Comparison of ENCODE assay signal across 8 mouse cellular contexts in the genomic region with DNA sequence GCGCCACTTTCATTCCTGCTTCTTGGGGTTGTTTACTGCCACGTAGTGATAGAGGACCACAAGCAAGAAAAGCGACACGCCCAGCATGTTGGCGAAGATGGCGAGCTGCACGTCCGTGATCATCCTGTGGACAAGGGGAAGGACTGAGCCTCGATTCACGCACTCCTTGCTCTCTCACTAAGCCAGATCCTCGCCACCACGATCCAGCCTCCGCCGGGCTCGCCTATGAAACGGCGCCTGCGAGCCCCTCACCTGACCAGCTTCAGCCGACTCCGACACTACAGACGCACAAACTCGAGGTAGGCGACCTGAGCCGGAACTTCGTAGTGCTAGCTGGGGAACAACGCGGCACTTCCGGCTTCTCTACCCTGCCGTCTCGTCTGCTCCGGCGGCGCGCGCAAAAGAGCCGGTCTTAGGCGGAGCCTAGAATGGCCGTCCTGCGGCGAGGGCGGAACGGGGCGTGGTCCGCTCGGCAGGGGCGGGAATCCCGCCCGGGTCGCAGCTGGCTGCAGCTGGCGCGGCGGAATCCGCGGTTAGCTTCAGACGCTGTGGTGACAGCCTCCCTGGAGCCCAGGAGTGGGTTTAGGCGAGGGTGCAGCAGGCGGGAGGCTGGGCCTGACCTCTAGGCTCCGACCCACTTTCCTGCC. TPM values are rescaled to one million over a fixed set of nuclear protein-coding genes. Genes with fewer than 3 reads are reported as not detected.
DNase-seq lines count a peak whose midpoint lies in the region; ATAC-seq and TF ChIP-seq lines count a peak whose summit lies in the region.

Gene Ost4 (minus strand): TSS at position 376 of the 647 bp plus-strand sequence.

- peak; percentile 97 to 98 for DNase-seq in B cell, adult 2 months
- DNase-seq in brain, adult 2 months (ENCODE audit: low read depth, low spot score), result peak; percentile 98
- peak; percentile 90 for DNase-seq in liver, adult 2 months (ENCODE audit: extremely low read depth, low read depth, low spot score)
- DNase-seq in splenic B cell, adult 2 months (ENCODE audit: low read depth, low spot score), result peak; percentile 98

- H3K27ac ChIP-seq in heart, embryonic 11.5 days (ENCODE audit: low read depth, low read length), result peak within 1 kb of the TSS; percentile 94
- H3K27ac ChIP-seq in kidney, embryonic 16.5 days (ENCODE audit: low read length), result peak within 1 kb of the TSS; percentile 98
- peak within 1 kb of the TSS; percentile 93 for H3K27ac ChIP-seq in liver, adult 2 months (replicated peaks; ENCODE audit: insufficient read depth, low read depth, low read length)

- H3K4me3 ChIP-seq in heart, embryonic 11.5 days (ENCODE audit: low read depth, low read length), result peak within 1 kb of the TSS; percentile 81
- peak within 1 kb of the TSS; percentile 84 for H3K4me3 ChIP-seq in kidney, embryonic 16.5 days (ENCODE audit: low read length)
- peak within 1 kb of the TSS; percentile 88 for H3K4me3 ChIP-seq in liver, adult 2 months (ENCODE audit: insufficient read depth, low read depth, low read length)
- H3K4me3 ChIP-seq in myocyte, result peak within 1 kb of the TSS; percentile 91

- peak within 1 kb of the TSS; percentile 46 for H3ac ChIP-seq in myocyte (ENCODE audit: control insufficient read depth, insufficient read length)

- H3K4me2 ChIP-seq in heart, embryonic 11.5 days, result peak within 1 kb of the TSS; percentile 90
- H3K4me2 ChIP-seq in kidney, embryonic 16.5 days (replicated peaks; ENCODE audit: low read depth, low read length), result peak within 1 kb of the TSS; percentile 97
- peak within 1 kb of the TSS; percentile 97 for H3K4me2 ChIP-seq in myocyte (ENCODE audit: low read depth)

- H3K9me3 ChIP-seq in heart, embryonic 11.5 days (replicated peaks; ENCODE audit: control insufficient read depth, low read length), result no peaks in the 10 kb centered on the region
- H3K9me3 ChIP-seq in kidney, embryonic 16.5 days (ENCODE audit: low read length), result no peaks in the 10 kb centered on the region

- TF ChIP-seq POLR2A in liver, adult 2 months (IDR thresholded peaks at IDR 0.05; ENCODE audit: extremely low read depth, insufficient read depth, low read length), result peak; percentile 98
- peak; percentile 93 for TF ChIP-seq POLR2A in myocyte (IDR thresholded peaks at IDR 0.05; ENCODE audit: insufficient read length, low read depth)

- WGBS in heart, embryonic 11.5 days (ENCODE audit: insufficient replicate concordance), result under 1% methylated on average over 58 of the region's 58 CpGs
- WGBS in kidney, embryonic 16.5 days, result under 1% methylated on average over 58 of the region's 58 CpGs
- WGBS in liver, adult 2 months, result under 1% methylated on average over 58 of the region's 58 CpGs

- TF ChIP-seq CTCF in liver, adult 2 months (IDR thresholded peaks at IDR 0.05; ENCODE audit: low read depth, low read length), result no peak

- peak; percentile 92 for ATAC-seq in erythroblast, adult 5-6 weeks (replicated peaks; ENCODE audit: low FRiP score, poor library complexity, severe bottlenecking)
- ATAC-seq in heart, embryonic 11.5 days (replicated peaks; ENCODE audit: insufficient number of reproducible peaks, low FRiP score, low TSS enrichment), result peak; percentile 90
- peak; percentile 90 for ATAC-seq in kidney, embryonic 16.5 days (ENCODE audit: low FRiP score, low TSS enrichment)

- peak within 1 kb of the TSS; percentile 88 for H3K9ac ChIP-seq in heart, embryonic 11.5 days (ENCODE audit: low read depth, low read length)
- H3K9ac ChIP-seq in kidney, embryonic 16.5 days (replicated peaks; ENCODE audit: low read length), result peak within 1 kb of the TSS; percentile 85
- H3K9ac ChIP-seq in liver, adult 2 months (ENCODE audit: low read depth, low read length), result peak within 1 kb of the TSS; percentile 94

- H3K4me1 ChIP-seq in heart, embryonic 11.5 days (ENCODE audit: control insufficient read depth, insufficient read depth, low read length), result peaks cover 47% of the 10 kb centered on the region
- H3K4me1 ChIP-seq in kidney, embryonic 16.5 days (ENCODE audit: insufficient read depth, low read length), result peaks cover 61% of the 10 kb centered on the region
- H3K4me1 ChIP-seq in liver, adult 2 months (ENCODE audit: control insufficient read depth, insufficient read depth, low read length), result peaks cover 36% of the 10 kb centered on the region

- peaks cover 14% of the 10 kb centered on the region for H3K36me3 ChIP-seq in heart, embryonic 11.5 days (ENCODE audit: control insufficient read depth, insufficient read depth, low read length)
- H3K36me3 ChIP-seq in kidney, embryonic 16.5 days (ENCODE audit: insufficient read depth, low read length), result peaks cover 26% of the 10 kb centered on the region
- H3K36me3 ChIP-seq in liver, adult 2 months (ENCODE audit: control insufficient read depth, insufficient read depth, low read length), result peaks cover 8% of the 10 kb centered on the region; the same call in 1 of the 2 replicates
- H3K36me3 ChIP-seq in myocyte (ENCODE audit: control insufficient read depth, insufficient read depth), result no peaks in the 10 kb centered on the region
- H3K36me3 ChIP-seq in splenic B cell, adult 2 months (ENCODE audit: control insufficient read depth, insufficient read depth, low read length, poor library complexity, severe bottlenecking), result peaks cover 5% of the 10 kb centered on the region; the same call in 1 of the 2 replicates

- no peaks in the 10 kb centered on the region for H3K27me3 ChIP-seq in heart, embryonic 11.5 days (ENCODE audit: control insufficient read depth, insufficient read depth, low read length)
- no peaks in the 10 kb centered on the region for H3K27me3 ChIP-seq in kidney, embryonic 16.5 days (ENCODE audit: insufficient read depth, low read length)
- H3K27me3 ChIP-seq in liver, adult 2 months (ENCODE audit: control insufficient read depth, insufficient read depth, low read length), result no peaks in the 10 kb centered on the region
- no peaks in the 10 kb centered on the region for H3K27me3 ChIP-seq in myocyte (ENCODE audit: control insufficient read depth, insufficient read depth, insufficient read length)
- no peaks in the 10 kb centered on the region for H3K27me3 ChIP-seq in splenic B cell, adult 2 months (ENCODE audit: control insufficient read depth, insufficient read depth, low read length, poor library complexity, severe bottlenecking)

- peaks cover 18% of the 10 kb centered on the region; the same call in 1 of the 2 replicates for H3K79me2 ChIP-seq in liver, adult 2 months (ENCODE audit: control insufficient read depth, insufficient read depth, low read length)
- H3K79me2 ChIP-seq in myocyte (ENCODE audit: control insufficient read depth, insufficient read depth), result peaks cover 22% of the 10 kb centered on the region

TF ChIP-seq in myocyte, 11 proteins besides CTCF, POLR2A, EP300 and RAD21:
- TF ChIP-seq POLR2AphosphoS2 (IDR thresholded peaks at IDR 0.05; ENCODE audit: insufficient read length, low read depth), result peak; percentile 74
- TF ChIP-seq TCF3 (IDR thresholded peaks at IDR 0.05; ENCODE audit: insufficient read length, low read depth), result peak; percentile 64
- no peak for TF ChIP-seq REST (IDR thresholded peaks at IDR 0.05; ENCODE audit: insufficient read depth, insufficient read length)
- peak in 2 of 3 experiments; percentile 78 to 90 for TF ChIP-seq MYOG (IDR thresholded peaks at IDR 0.05; ENCODE audit: control insufficient read depth in 1 of 3, insufficient read depth in 1 of 3, insufficient read length in 2 of 3, low read depth in 2 of 3)
- TF ChIP-seq TCF12 (IDR thresholded peaks at IDR 0.05; ENCODE audit: insufficient read depth, poor library complexity, severe bottlenecking), result no peak
- peak in 2 of 3 experiments; percentile 89 to 93 for TF ChIP-seq MYOD1 (IDR thresholded peaks at IDR 0.05; ENCODE audit: control insufficient read depth in 1 of 3, insufficient read length in 2 of 3, low read depth in 2 of 3)
- no peak for TF ChIP-seq CEBPB (IDR thresholded peaks at IDR 0.05; ENCODE audit: insufficient read depth, poor library complexity, severe bottlenecking)
- TF ChIP-seq USF1 (IDR thresholded peaks at IDR 0.05; ENCODE audit: low read depth), result no peak
- TF ChIP-seq SRF (IDR thresholded peaks at IDR 0.05; ENCODE audit: control insufficient read depth, insufficient read length, low read depth), result no peak
- TF ChIP-seq E2F4 (IDR thresholded peaks at IDR 0.05; ENCODE audit: insufficient read depth), result peak; percentile 38
- TF ChIP-seq MAX (IDR thresholded peaks at IDR 0.05; ENCODE audit: low read depth), result no peak

RNA-seq across cellular contexts. Expression of gene Ost4, which starts in this region (rescaled TPM):
- 167 and 176 TPM in 2 replicates for total RNA-seq in erythroblast, adult 5-6 weeks (2015; ENCODE audit: low replicate concordance)
- total RNA-seq in erythroblast, adult 5-6 weeks (2017; ENCODE audit: low replicate concordance), result 63.0 and 140 TPM in 2 replicates
- 445 and 470 TPM in 2 replicates for polyA plus RNA-seq in heart, embryonic 11.5 days (2014; fragmentation: Nextera tagmentation; extraction: Ambion mirVana)
- polyA plus RNA-seq in kidney, embryonic 16.5 days (2015; fragmentation: Nextera tagmentation; extraction: Ambion mirVana), result 457 and 467 TPM in 2 replicates
- total RNA-seq in liver, adult 2 months (2014; rRNA removed), result 76.2 and 88.6 TPM in 2 replicates
- polyA plus RNA-seq in liver, adult 2 months (2012; rRNA removed), result 167 and 196 TPM in 2 replicates
- polyA plus RNA-seq in myocyte (2012; fragmentation: generic; extraction: Trizol), result 262 TPM

Comparison
In these comparisons a context has a peak if more than half of its experiments do, and no peak if none do; other contexts are left out.
1. Peak in every context shown above with its lines: DNase-seq, ATAC-seq, H3K4me3 ChIP-seq and H3K27ac ChIP-seq.